Mouse (Mus musculus): Measurements from ENCODE around the gene Ppp1r15b. TPM values are rescaled to one million over a fixed set of nuclear protein-coding genes. Genes with fewer than 3 reads are reported as not detected.
A peak's percentile ranks its signal among the peaks of the same experiment; 100 is the strongest.

Gene Ppp1r15b
- polyA plus RNA-seq, 1 experiment from 2014 or later = 31.8 TPM

DNA sequence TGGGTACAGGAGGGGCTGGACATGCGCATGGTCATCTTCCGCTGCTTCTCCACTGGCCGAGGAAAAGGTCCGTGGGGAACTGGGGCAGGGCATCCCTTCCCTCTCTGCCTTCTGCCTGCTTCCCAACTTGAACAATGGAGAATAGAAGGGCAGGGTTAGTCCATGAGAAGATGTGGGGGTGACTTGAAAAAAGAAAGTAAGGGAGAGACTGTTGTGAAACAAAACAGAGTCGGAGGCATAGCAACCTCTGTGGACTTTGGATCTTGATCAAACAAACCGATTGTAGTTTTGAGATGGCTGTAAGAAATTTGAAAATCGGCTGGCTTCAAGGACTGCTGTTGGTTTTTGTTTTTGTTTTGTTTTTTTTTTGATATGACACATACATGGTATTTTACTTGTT, 37.2 kb upstream of the Ppp1r15b start:
- Histone ChIP-seq H3K27ac (replicated peaks) (no peak overlapping the region), H3K4me2 (replicated peaks) (no peak overlapping the region), H3K36me3 (peaks cover 93% of the 10 kb centered on the region), H3K4me3 (no peak overlapping the region), H3K4me1 (no peaks in the 10 kb centered on the region), H3K9me3 (no peaks in the 10 kb centered on the region), H3K9ac (replicated peaks) (no peak overlapping the region), H3K27me3 (no peaks in the 10 kb centered on the region)
- ATAC-seq (replicated peaks) = no peak
- WGBS = 91% methylated on average over 7 of the region's 7 CpGs

DNA sequence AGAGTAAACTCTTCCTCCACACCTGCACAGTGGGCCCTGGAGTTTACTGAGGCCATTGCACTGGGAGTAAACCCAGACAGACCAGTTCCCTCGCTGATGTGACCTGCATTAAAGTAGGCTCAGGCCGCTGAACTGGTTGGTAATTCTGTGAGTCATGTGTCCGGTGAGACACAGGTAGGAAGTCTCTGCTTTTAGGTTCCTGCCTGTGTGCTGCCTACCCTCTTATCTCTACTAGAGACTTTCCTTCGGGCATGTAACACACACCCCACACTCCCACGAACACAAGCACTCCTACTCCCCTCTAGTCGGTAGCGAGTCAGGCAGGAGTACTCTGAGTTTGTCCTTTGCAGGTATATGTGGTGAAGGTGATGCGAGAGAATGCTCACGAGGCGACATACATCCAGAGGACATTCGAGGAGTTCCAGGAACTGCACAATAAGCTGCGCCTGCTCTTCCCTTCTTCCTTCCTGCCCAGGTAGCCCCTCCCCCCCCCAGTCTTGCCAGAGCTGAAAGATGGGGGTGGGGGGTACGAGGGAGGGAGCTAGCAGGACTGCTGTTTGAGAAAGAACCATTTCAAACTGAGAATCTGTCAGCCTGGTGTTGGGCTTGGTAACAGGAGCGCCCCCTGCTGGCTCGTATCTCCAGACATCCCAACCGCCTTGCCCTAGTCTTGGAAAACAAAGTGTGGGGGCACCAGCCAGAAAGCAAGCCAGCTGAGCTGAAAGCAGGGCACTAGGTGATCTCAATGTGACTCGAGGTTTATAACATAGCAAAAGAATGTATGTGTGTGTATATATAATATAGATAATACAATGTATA, 29.8 kb upstream of the Ppp1r15b start:
- WGBS = 40% methylated on average over 17 of the region's 17 CpGs
- peaks cover 89% of the 10 kb centered on the region for H3K36me3 ChIP-seq
- no peaks in the 10 kb centered on the region for H3K27me3 ChIP-seq
- no peak overlapping the region for H3K9ac ChIP-seq (replicated peaks)
- H3K4me3 ChIP-seq = no peak overlapping the region
- no peaks in the 10 kb centered on the region for H3K9me3 ChIP-seq
- no peak overlapping the region for H3K4me2 ChIP-seq (replicated peaks)
- no peak overlapping the region for H3K27ac ChIP-seq (replicated peaks)
- no peaks in the 10 kb centered on the region for H3K4me1 ChIP-seq
- peak; percentile 76 for ATAC-seq (replicated peaks)

DNA sequence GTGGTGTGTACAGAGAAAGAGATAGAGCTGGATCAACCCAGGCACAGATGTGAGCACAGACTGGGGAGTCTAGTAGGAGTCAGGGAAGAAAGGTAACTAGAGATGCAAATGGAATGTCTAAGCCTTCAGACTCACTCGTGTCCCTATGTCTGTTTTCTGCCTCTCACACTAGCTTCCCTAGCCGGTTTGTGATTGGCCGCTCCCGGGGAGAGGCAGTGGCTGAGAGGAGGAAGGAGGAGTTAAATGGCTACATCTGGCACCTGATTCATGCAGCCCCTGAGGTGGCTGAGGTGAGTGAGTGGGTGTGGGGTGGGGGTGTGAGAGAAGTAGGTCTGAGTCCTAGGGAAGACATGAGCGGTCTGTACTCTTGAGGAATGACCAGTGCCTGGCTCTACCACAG, 28.8 kb upstream of the Ppp1r15b start:
- Histone ChIP-seq H3K4me2 (replicated peaks) (no peak overlapping the region), H3K36me3 (peaks cover 90% of the 10 kb centered on the region)
- 87% methylated on average over 5 of the region's 5 CpGs for WGBS

DNA sequence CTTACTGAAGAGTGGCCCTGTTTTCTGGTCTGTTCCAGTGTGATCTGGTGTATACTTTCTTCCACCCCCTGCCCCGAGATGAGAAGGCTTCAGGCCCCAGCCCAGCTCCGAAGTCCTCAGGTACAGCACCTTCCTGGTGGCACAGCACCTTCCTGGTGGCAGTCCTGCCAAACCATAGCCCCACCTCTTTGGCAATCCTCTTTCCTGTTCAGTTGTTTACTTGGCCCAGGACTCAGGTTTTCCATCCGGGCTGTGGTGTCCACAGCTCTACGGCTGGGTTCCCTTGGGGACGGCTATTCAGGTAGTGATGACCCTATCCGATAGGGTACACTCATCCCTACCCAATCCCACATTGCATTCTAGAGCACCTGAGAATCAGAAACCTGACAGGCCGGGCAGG, 27.6 kb upstream of the Ppp1r15b start:
- no peak overlapping the region for H3K4me3 ChIP-seq
- WGBS = 95% methylated on average over 7 of the region's 7 CpGs
- H3K4me2 ChIP-seq (replicated peaks) = no peak overlapping the region
- ATAC-seq (replicated peaks) = no peak
- no peak overlapping the region for H3K27ac ChIP-seq (replicated peaks)
- peaks cover 84% of the 10 kb centered on the region for H3K36me3 ChIP-seq
- no peak overlapping the region for H3K9ac ChIP-seq (replicated peaks)
- no peaks in the 10 kb centered on the region for H3K4me1 ChIP-seq
- no peaks in the 10 kb centered on the region for H3K27me3 ChIP-seq
- H3K9me3 ChIP-seq = no peaks in the 10 kb centered on the region

More for the DNA sequence above, 28.8 kb upstream of the Ppp1r15b start:
- ATAC-seq (replicated peaks) = no peak
- no peaks in the 10 kb centered on the region for H3K4me1 ChIP-seq
- H3K27ac ChIP-seq (replicated peaks) = no peak overlapping the region
- H3K9me3 ChIP-seq = no peaks in the 10 kb centered on the region
- H3K4me3 ChIP-seq = no peak overlapping the region
- no peak overlapping the region for H3K9ac ChIP-seq (replicated peaks)
- H3K27me3 ChIP-seq = no peaks in the 10 kb centered on the region

DNA sequence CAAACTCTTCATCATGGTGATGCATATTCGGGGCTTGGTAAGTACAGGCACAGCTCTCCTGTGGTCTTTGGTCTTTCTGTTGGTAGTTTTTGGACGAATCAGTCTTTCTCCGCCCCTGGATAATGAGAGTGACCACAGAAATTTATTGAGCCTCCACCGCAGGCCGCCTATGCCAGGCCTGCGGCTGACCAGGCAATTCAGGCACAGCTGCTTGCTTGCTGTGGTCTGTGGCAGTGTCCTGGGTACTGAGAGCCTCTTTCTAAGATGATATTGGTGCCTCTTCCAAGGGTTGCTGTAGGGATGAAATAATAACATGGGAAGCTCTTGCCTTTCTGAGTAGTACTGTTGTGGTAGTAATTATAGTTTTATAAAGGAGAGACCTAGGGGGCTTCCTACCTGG, 27.1 kb upstream of the Ppp1r15b start:
- Histone ChIP-seq H3K9me3 (no peaks in the 10 kb centered on the region), H3K36me3 (peaks cover 78% of the 10 kb centered on the region), H3K4me3 (no peak overlapping the region), H3K4me2 (replicated peaks) (no peak overlapping the region), H3K27ac (replicated peaks) (no peak overlapping the region), H3K4me1 (no peaks in the 10 kb centered on the region), H3K27me3 (no peaks in the 10 kb centered on the region), H3K9ac (replicated peaks) (no peak overlapping the region)
- ATAC-seq (replicated peaks) = no peak
- WGBS = 92% methylated on average over 6 of the region's 6 CpGs

DNA sequence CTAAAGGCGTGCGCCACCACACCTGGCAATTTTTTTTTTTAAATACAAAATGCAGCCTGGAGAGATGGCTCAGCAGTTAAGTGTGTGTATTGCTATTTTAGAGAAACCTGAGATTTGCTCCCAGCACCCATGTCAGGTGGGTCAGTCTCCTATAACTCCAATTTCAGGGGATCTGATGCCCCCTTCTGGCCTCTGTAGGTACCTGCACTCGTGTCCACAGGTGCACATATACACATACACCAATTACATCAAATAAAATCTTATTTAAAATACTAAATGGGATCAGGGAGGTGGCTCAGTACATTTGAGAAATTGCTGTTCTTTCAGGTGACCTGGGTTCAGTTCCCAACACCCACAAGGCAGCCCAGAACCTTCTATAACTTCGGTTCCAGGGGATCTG, 14.8 kb upstream of the Ppp1r15b start:
- Histone ChIP-seq H3K9ac (replicated peaks) (no peak overlapping the region), H3K9me3 (no peaks in the 10 kb centered on the region), H3K36me3 (no peaks in the 10 kb centered on the region), H3K4me2 (replicated peaks) (no peak overlapping the region), H3K27me3 (no peaks in the 10 kb centered on the region), H3K4me3 (no peak overlapping the region), H3K27ac (replicated peaks) (no peak overlapping the region), H3K4me1 (no peaks in the 10 kb centered on the region)
- no peak for ATAC-seq (replicated peaks)
- WGBS = 95% methylated on average over 4 of the region's 4 CpGs

DNA sequence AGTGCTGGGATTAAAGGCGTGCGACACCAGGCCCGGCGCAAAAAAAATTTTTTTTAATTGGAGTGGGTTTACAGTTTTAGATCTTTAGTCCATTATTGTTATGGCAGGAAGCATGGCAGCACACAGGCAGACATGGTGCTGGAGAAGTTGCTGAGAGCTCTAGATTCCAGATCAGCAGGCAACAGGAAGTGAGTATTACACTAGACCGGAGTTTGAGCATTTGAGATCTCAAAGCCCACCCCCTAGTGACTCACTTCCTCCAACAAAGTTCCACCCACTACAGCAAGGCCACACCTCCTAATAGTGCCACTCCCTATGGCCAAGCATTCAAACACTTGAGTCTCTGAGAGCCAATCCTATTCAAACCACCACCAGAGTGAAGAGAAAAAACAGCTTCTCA, 12.8 kb upstream of the Ppp1r15b start:
- Histone ChIP-seq H3K27ac (replicated peaks) (no peak overlapping the region), H3K4me1 (no peaks in the 10 kb centered on the region), H3K4me3 (no peak overlapping the region), H3K9me3 (no peaks in the 10 kb centered on the region), H3K27me3 (no peaks in the 10 kb centered on the region), H3K9ac (replicated peaks) (no peak overlapping the region), H3K36me3 (no peaks in the 10 kb centered on the region), H3K4me2 (replicated peaks) (no peak overlapping the region)
- WGBS = 96% methylated on average over 5 of the region's 5 CpGs
- ATAC-seq (replicated peaks) = no peak

DNA sequence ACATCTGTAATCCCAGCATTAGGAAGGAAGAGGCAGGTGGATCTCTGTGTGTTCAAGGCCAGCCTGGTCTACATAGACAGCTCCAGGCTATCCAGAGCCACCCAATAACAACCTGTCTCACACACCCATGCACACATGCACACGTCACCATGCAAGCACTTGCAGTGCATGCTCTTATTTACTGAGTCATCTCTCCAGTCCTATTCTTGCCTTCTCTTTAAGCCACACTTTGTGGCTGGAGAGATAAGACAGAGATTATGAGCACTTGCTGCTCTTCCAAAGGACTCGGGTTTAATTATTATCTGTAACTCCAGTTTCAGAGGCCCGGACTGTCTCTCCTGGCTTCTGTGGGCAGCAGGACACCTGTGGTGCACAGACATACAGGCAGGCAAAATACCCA, 12.1 kb upstream of the Ppp1r15b start:
- WGBS = 94% methylated on average over 3 of the region's 3 CpGs
- ATAC-seq (replicated peaks) = no peak
- H3K27ac ChIP-seq (replicated peaks) = no peak overlapping the region

DNA sequence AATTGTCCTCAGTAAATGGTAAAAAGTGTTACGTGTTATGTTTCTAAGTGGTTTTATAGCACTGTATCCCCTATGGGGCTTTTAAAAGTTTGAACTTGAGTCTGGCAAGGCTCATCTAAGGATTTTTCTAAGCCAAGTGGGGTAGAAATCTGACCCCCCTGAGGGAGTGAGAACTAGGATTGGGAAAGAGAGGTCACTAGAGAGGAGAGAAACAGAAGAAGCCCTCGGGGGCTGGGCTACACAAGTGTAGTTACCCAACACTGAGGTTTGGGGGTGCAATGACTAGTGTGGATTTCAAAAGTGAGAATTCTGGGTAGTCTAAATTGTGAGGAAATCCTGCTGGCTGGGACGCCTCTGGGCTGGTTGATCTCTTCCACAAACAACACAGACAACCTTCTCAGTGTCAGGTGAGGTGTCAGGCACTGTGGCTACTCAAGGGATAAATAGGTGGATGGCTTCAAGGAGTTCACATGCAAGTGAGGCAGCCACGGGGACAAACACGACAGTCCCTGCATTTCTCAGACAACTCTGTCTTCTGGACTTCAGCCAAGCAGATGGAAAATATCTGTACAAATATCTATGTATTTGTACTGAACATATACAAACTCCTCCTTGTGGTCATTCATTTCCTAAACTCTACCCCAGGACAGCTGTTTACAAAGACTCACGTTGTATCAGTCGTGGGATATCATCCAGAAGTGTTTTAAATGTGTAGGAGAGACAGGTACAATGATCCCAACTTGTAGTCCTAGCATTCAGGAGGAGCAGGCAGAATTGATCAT, 10.8 kb upstream of the Ppp1r15b start:
- Histone ChIP-seq H3K9ac (replicated peaks) (no peak overlapping the region), H3K36me3 (no peaks in the 10 kb centered on the region), H3K4me2 (replicated peaks) (no peak overlapping the region), H3K9me3 (no peaks in the 10 kb centered on the region), H3K4me1 (no peaks in the 10 kb centered on the region), H3K27me3 (no peaks in the 10 kb centered on the region), H3K4me3 (no peak overlapping the region), H3K27ac (replicated peaks) (no peak overlapping the region)
- 74% methylated on average over 7 of the region's 7 CpGs for WGBS
- no peak for ATAC-seq (replicated peaks)

More for the DNA sequence above, 12.1 kb upstream of the Ppp1r15b start:
- no peaks in the 10 kb centered on the region for H3K4me1 ChIP-seq
- no peaks in the 10 kb centered on the region for H3K9me3 ChIP-seq
- no peaks in the 10 kb centered on the region for H3K36me3 ChIP-seq
- H3K27me3 ChIP-seq = no peaks in the 10 kb centered on the region
- H3K4me2 ChIP-seq (replicated peaks) = no peak overlapping the region
- no peak overlapping the region for H3K9ac ChIP-seq (replicated peaks)
- H3K4me3 ChIP-seq = no peak overlapping the region

DNA sequence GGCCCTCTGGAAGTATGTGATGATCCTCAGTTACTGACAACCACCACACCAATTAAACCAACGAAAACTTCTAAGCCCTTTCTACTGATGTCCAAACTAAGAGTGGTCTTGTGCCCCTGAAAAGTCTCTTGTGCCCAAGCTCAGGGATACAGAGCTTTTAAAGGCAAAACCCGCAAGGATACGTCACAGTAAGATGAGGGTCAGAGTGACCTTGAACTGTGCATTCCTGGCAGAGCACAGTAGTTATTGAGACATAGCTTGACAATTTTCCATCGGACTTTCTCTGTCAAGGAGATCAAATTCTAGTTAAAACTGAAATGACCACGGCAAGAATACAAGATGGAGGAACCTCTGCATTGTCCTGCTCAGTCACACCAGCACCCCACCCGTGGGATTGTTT, 9.7 kb upstream of the Ppp1r15b start:
- ATAC-seq (replicated peaks) = no peak
- H3K36me3 ChIP-seq = no peaks in the 10 kb centered on the region
- H3K4me3 ChIP-seq = no peak overlapping the region
- H3K9me3 ChIP-seq = no peaks in the 10 kb centered on the region
- H3K27ac ChIP-seq (replicated peaks) = no peak overlapping the region
- H3K27me3 ChIP-seq = no peaks in the 10 kb centered on the region
- H3K4me2 ChIP-seq (replicated peaks) = no peak overlapping the region
- H3K4me1 ChIP-seq = no peaks in the 10 kb centered on the region
- no peak overlapping the region for H3K9ac ChIP-seq (replicated peaks)
- 74% methylated on average over 6 of the region's 6 CpGs for WGBS

DNA sequence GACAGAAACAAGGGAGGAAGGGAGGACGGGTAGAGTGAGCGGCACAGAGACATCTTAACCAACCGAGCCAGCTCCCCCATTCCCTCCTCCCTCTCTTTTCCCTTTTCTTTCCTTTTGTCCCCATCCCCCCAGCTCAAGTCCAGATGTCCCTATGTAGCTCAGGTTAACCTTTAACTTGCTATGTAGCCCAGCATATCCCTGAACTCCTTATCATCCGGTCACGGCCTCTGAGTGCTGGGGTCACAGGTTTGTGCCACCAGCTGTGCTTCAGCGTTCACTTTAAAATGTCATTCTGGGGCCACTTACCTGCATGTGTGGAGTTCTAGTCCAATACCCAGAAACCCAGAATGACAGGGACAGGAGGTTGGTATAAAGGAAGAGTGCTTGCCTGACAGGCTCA, 6.8 kb upstream of the Ppp1r15b start:
- H3K36me3 ChIP-seq = no peaks in the 10 kb centered on the region
- no peaks in the 10 kb centered on the region for H3K4me1 ChIP-seq
- ATAC-seq (replicated peaks) = no peak
- H3K4me2 ChIP-seq (replicated peaks) = no peak overlapping the region
- 90% methylated on average over 6 of the region's 6 CpGs for WGBS
- no peak overlapping the region for H3K4me3 ChIP-seq
- H3K27me3 ChIP-seq = no peaks in the 10 kb centered on the region
- no peak overlapping the region for H3K9ac ChIP-seq (replicated peaks)
- H3K27ac ChIP-seq (replicated peaks) = no peak overlapping the region
- H3K9me3 ChIP-seq = no peaks in the 10 kb centered on the region

DNA sequence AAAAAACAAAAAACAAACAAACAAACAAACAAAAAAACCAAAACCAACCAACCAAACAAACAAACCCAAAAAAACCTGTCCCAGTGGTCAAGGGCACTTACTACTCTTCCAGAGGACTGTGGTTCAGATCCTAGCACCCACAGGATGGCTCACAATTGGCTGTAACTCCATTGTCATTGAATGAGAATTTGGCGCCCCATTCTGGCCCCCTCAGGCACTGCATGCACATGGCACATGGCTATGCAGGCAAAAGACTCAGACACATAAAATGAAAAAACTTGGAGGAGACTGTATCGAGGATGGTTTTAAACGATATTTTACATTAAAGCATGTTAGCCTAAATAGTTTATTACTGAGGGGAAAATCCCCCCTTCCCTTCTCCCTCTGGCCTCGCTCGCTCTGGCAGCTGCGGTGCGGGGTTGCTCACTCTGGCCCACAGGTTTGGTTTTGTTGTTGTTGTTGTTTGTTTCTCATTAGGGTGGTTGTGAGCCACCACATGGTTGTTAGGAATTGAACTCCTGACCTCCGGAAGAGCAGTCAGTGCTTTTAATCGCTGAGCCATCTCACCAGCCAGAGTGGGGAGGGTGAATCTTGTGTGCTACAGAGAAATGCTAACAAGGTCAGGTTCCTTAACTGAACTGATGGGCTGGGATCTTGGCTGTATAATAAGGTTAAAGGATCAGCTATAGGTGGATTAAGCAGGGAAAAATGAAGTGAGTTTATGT, 5.1 kb upstream of the Ppp1r15b start:
- H3K27me3 ChIP-seq = no peaks in the 10 kb centered on the region
- H3K4me3 ChIP-seq = no peak overlapping the region
- no peaks in the 10 kb centered on the region for H3K9me3 ChIP-seq
- no peak for ATAC-seq (replicated peaks)
- no peaks in the 10 kb centered on the region for H3K36me3 ChIP-seq
- H3K9ac ChIP-seq (replicated peaks) = no peak overlapping the region
- WGBS = 91% methylated on average over 9 of the region's 9 CpGs
- peaks cover 13% of the 10 kb centered on the region for H3K4me1 ChIP-seq
- H3K27ac ChIP-seq (replicated peaks) = no peak overlapping the region
- H3K4me2 ChIP-seq (replicated peaks) = no peak overlapping the region

Data from forebrain, embryonic 15.5 days (tissue).